Mouse (Mus musculus) large intestine, adult 2 months (tissue): ENCODE measurements around the gene Plod2. TPM values are rescaled to one million over a fixed set of nuclear protein-coding genes. Genes with fewer than 3 reads are reported as not detected.

Experiments
- DNase-seq: peaks from one replicate; pipeline ENCODE4 v3.0.0-alpha.2; 2012; ENCODE audit warnings: low read depth, low spot score
- WGBS: fragments of 180-500 bp; shearing (Covaris S2); methylation state at CpG from one replicate; pipeline ENCODE4 v1.1.7; 2018; 5-methylcytosine and 5-hydroxymethylcytosine counted together
- polyA plus RNA-seq: library from polyadenylated mRNA; depleted of rRNA; stranded (reverse); fragments of >200 nt; gene quantifications from 2 replicates; pipeline ENCODE4 v1.2.3, GENCODE M21; 2012

Plod2 gene
- polyA plus RNA-seq, 1 experiment = 1.3 TPM

- WGBS = 77% methylated on average over 4 of the region's 4 CpGs
- DNase-seq = no peak
These were observed 53.3 kb downstream of the Plod2 start for GRCm38 (mm10) chr9:92595296-92595695.

GRCm38 (mm10) chr9:92596916-92597547, 55.0 kb downstream of the Plod2 start:
- no peak for DNase-seq
- WGBS = 87% methylated on average over 9 of the region's 9 CpGs

DNA sequence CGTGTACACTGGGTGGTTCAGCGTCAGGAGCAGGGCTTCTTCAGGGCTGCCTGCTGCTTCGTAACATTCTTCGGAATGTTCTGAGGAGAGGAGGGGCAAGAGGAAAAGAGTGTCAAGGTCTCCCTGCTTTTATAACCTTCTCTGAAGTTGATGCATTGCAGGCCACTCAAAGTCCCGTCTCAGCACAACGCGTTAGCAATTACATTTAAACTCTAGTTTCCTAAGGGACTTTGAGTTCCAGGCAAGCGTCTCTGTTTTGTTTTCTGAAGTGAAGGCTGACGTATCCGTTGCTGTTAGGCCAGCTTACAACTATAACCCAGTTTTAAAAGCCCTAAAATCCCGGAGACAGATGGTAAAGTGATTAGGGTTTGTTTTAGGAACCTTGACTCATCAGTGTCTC, 55.8 kb downstream of the Plod2 start:
- DNase-seq = no peak
- 19% methylated on average over 11 of the region's 11 CpGs for WGBS

- WGBS = 83% methylated on average over 15 of the region's 15 CpGs
- DNase-seq = no peak
These were observed 58.0 kb downstream of the Plod2 start for GRCm38 (mm10) chr9:92599940-92600538.

DNA sequence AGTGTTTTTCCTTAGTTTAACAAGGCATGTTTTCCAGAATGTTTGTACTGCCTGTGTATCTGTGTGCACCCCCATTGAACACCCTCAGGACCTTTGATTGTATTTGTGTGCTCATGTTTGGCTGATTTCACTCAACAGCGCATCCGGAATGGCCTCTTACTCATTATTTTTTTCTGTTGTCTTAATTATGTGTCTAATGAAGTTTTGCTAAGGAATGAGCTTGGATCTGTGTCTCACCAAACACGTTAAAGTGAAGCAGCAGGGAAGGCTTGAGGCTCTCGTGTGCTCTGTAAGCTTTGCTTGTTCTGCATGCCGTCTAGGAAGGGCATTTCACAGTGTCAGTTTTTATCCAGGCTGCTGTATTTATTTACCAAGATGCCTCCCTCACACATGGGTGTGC, 59.5 kb downstream of the Plod2 start:
- no peak for DNase-seq
- WGBS = 90% methylated on average over 5 of the region's 5 CpGs

- no peak for DNase-seq
- WGBS = 99% methylated on average over 4 of the region's 4 CpGs
These were observed 61.5 kb downstream of the Plod2 start for GRCm38 (mm10) chr9:92603541-92603940.

DNA sequence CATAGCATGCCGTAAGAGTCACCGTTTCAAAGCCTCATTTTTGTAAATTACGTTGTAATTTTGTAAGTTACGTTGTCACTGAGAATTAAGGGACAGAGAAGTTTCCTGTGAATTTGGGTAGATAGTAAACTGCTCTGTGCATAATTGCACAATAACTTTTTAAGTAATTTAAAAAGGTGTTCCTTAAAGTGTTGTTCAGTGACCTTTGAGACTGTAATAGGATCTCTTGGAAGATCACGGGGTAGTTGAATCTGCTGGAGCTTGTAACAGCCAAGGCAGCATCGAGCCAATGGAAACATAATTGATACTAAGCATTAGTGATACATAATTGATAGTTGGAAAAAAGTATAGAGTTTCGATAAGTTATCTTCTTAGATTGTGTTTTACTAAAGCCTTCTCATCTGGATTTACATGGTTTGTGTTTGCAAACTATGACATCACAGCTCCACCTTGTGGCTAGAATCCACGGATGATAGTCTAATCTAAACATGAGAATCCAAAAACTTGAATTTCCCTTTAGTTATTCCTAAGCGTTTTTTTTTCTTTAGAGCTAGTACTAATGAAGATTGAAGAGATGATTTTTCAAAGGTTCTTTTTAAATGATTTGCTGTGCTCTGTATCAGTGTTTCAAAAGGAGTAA, 68.7 kb downstream of the Plod2 start:
- no peak for DNase-seq
- 28% methylated on average over 9 of the region's 9 CpGs for WGBS

- DNase-seq = no peak
- whole genome bisulfite sequencing = 73% methylated on average over 15 of the region's 15 CpGs
These were observed 70.6 kb downstream of the Plod2 start for GRCm38 (mm10) chr9:92612641-92613040.

DNA sequence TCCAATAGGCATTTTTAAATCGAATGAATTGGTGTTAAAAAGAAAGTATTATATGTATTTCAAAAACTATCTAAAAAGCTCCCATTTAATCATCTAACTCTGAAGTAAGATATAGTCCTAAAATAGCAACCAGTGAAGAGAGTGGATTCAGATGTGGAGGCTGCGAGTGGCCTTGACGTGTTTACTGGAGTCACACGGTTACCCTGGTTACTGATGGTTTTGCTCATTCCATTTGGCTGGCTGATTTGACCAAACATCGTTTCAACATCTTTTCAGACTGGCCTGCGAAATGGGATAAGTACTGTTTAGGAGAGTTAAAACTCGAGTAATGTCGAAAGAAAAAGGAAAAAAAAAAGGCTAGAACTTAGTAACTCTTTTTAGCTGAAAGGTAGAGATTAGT, 71.2 kb downstream of the Plod2 start:
- WGBS = 65% methylated on average over 8 of the region's 8 CpGs
- DNase-seq = no peak

DNA sequence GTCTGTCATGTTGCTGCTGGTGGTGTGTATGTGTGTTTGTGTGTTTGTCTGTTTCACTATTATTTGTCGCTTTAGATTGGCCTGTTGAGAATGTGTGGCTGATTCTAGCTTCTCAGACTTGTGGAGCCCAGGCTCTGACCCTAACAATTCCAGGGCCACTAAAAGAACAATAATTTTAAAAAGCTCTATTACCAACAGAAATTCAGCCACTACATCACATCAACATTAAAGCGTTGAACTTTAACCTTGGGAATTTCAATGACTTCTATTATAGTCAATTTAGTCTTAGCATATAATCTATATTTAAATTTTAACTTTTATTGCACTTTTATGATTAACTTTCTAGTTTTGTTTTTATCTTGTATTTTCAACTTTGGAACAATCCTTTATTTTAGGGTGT, 74.4 kb downstream of the Plod2 start:
- no peak for DNase-seq
- WGBS = 41% methylated on average over 2 of the region's 2 CpGs

DNA sequence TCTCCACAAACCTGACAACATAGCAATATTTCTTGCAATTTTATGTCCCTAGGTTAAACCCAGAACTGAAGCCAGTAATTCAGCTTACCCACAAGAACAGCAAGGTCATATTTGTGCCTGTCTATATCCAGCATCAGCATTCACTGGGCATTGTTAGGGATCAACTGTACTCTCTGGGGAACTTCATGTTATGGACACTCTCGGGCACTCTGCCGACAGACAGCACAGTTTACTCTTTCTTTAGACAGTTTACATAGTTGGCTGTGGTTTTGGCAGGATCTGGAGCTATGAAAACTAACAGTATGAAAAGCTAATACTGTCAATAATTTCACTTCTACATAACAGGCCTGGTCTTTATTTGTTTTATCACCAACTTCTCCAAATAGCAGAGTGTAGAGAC, 75.4 kb downstream of the Plod2 start:
- no peak for DNase-seq
- 28% methylated on average over 2 of the region's 2 CpGs for WGBS

DNA sequence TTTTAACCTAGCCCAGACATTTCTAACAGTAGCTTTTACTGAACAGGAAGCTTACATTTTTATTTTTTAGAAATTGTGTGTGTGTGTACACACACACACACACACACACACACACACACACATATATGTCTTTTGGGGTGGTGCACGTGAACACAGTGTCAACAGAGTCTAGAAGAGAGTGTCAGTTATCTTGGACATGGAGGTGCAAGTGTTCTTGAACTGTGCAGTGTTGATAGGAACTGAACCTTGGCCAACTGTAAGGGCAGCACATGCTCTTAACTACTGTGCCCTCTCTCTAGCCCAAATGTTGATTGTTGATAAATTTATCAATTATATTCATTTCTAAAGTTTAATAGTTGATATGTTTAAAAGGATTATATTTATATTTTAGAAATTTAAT, 78.1 kb downstream of the Plod2 start:
- WGBS = 63% methylated on average over 1 of the region's 1 CpGs
- no peak for DNase-seq

DNA sequence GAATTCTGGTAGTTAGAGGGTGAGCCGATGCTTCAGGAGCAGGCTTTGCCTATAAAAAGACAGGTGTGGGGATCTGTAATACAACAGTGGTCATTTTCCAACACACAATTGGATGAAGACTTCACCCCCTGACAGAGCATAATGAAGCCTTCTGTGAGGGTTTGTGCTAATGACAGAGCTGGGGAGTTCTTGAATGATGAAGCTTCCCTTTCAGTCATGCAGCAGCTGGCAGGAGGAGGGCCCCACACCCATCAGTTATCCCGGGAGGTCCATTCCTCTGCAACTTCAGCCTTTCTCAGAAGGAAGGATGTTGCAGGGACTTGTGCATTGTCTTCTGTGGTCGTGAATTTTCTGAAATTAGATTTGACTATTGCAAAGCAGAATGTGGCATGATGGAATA, 79.2 kb downstream of the Plod2 start:
- DNase-seq = no peak
- WGBS = 65% methylated on average over 3 of the region's 3 CpGs

GRCm38 (mm10) chr9:92621878-92622282, 79.9 kb downstream of the Plod2 start:
- no peak for DNase-seq
- WGBS = 54% methylated on average over 2 of the region's 2 CpGs

- 68% methylated on average over 3 of the region's 3 CpGs for WGBS
- DNase-seq = no peak
These were observed 92.8 kb downstream of the Plod2 start for GRCm38 (mm10) chr9:92634792-92635191.

GRCm38 (mm10) chr9:92639200-92639897, 97.3 kb downstream of the Plod2 start:
- DNase-seq = no peak
- 71% methylated on average over 6 of the region's 6 CpGs for WGBS

GRCm38 (mm10) chr9:92641717-92642116, 99.7 kb downstream of the Plod2 start:
- DNase-seq = no peak
- 49% methylated on average over 1 of the region's 1 CpGs for WGBS
